Mouse (Mus musculus): ENCODE data around the gene Mfsd14b.

Gene Mfsd14b

DNA sequence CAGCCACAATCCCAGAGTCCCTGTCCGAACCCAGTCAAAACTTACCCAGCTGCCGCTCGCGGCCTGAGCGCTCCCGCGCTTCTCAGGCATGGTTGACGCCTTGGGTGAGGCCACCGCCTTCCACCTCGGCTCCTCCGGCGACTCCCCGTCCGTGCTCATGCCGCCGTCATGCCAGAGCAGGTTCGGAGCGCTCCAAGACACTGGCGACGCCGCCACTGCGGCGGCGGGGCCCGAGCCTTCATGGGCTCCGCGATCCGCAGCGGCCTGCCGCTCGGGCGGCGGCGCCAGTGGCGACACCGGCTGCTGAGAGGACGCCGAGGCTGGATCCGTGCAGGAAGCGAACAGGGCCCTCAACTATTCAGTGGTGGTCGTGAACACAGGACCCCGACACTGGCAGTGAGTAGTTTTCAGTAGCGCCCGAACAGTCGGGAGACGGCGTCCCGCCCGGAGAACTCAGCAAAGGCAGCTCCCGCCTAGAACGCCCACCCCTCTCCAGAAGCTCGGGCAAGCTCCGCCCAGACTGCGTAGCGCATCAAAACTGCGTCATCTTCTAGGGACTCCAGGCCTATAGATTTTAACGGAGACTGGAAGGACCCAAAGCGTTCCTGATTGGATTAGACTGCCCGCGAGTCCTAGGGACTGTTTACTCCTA lies at the start of gene Mfsd14b:
Mfsd14b (minus strand) TSS at position 517 of the 652 bp plus-strand sequence.
- in situ Hi-C loops (cut with MboI), result loop anchor here (25.0 kb wide), 1 partner anchor 950 kb away; the partner anchor contains the start of genes Habp4 and Zfp367

GRCm38 (mm10) chr13:65149940-65150339 lies 37.2 kb upstream of the Mfsd14b start, which contains the start of gene Olfr466:
Gene Olfr466, plus strand, starts transcription at chr13:65150240.
- in situ Hi-C loops (cut with MboI), result no loop called here

GRCm38 (mm10) chr13:65137789-65138188 lies 25.0 kb upstream of the Mfsd14b start, which contains the start of gene Olfr465-ps1:
Gene Olfr465-ps1, plus strand, starts transcription at chr13:65138089.
- in situ Hi-C loops (cut with MboI), result no loop called here

DNA sequence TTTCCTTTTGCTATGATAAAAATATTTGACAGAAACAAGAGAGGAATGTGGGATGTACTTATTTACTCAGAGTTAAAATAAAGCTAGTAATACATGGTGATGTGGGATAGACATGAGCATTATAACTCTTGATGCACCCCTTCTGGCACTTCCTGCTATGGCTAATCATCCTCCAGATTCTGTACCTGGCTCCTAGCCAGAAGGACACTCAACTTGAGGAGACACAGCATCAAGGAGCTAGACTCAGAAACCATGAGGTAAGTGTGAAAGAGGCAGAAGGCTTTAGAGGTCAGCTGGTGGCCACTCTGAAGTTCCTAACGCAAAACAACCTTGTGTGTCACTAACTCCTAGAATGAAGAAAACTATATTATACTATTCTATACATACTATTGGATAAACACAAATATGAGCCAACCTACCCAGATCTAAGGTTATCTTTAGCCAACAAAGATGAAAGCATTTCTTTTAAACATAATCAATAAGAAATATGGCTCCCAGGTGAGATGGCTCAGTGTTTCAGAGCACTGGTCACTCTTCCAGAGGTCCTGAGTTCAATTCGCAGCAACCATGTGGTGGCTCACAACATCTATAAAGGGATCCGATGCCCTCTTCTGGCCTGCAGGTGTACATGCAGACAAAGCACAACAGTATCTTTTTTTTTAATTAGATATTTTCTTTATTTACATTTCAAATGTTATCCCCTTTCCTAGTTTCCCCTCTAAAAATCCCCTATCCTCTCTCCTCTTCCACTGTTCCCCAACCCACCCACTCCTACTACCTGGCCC lies 14.5 kb upstream of the Mfsd14b start:
- in situ Hi-C loops (cut with MboI), result no loop called here

DNA sequence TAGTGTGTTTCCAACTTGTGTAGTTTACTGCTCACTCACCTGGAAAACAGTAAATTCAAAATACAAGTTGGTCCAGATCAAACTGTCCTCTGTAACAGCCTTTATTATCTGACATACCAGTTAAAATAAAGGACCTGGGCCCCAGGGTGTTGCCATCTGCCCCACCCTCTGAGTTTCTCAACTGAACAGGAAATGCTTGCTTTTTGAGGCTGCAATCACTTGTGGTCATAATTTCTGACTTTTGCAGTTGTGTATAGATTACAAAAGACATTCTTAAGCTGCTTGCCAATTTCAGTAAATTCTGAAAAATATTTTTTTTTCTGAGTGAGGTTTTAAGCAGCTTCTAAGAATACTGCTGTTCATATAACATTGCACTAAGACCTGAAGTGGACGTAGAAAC lies 9.3 kb upstream of the Mfsd14b start:
- in situ Hi-C loops (cut with MboI), result loop anchor here (25.0 kb wide), 1 partner anchor 960 kb away; the partner anchor contains the start of genes Habp4 and Zfp367

DNA sequence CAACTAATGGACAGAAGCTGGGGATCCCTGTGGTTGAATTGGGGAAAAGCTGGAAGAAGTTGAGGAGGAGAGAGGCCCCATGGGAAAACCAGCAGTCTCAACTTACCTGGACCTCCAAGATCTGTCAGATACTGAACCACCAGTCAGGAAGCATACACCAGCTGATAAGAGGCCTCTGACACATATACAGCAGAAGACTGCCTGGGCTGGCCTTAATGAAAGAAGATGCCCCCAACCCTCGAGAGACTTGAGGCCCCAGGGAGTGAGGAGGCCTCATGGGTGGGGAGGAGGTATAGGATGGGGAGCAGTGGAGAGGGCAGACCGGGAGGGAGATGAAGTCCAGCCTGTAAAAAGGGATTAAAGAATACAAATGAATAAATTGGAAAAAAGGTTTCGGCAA lies 8.2 kb upstream of the Mfsd14b start:
- in situ Hi-C loops (cut with MboI), result loop anchor here (25.0 kb wide), 1 partner anchor 959 kb away; the partner anchor contains the start of genes Habp4 and Zfp367

GRCm38 (mm10) chr13:65113239-65113638 lies 464 bp upstream of the Mfsd14b start:
- in situ Hi-C loops (cut with MboI), result loop anchor here (25.0 kb wide), 1 partner anchor 951 kb away; the partner anchor contains the start of genes Habp4 and Zfp367

DNA sequence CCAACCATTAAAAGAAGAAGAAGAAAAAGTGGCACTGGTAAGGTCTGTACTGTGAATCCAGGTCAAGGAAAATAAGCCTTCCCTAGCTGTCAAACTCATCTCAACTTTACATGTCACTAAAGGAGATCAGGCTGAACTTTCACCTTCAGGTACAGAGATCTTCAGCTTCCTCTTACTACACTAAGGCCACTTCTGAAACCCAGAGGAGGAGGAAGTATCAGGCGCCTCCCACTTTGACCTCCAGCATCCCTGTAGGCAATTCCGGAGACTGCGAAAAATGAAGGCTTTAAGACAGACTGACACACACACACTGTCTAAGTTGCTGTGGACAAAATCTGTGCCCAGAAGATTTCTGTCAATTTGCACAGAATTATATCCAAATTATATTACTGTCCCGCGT lies 814 bp downstream of the Mfsd14b start:
- in situ Hi-C loops (cut with MboI), result loop anchor here (25.0 kb wide), 1 partner anchor 950 kb away; the partner anchor contains the start of genes Habp4 and Zfp367

GRCm38 (mm10) chr13:65101232-65101631 lies 11.5 kb downstream of the Mfsd14b start:
- in situ Hi-C loops (cut with MboI), result loop anchor here (25.0 kb wide), 1 partner anchor 939 kb away; the partner anchor contains the start of genes Habp4 and Zfp367

- in situ Hi-C loops (cut with MboI), result loop anchor here (25.0 kb wide), 1 partner anchor 938 kb away; the partner anchor contains the start of genes Habp4 and Zfp367
These were observed 12.1 kb downstream of the Mfsd14b start for GRCm38 (mm10) chr13:65100678-65101077.

GRCm38 (mm10) chr13:65097018-65097417 lies 15.8 kb downstream of the Mfsd14b start:
- in situ Hi-C loops (cut with MboI), result no loop called here

GRCm38 (mm10) chr13:65095923-65096322 lies 16.9 kb downstream of the Mfsd14b start:
- in situ Hi-C loops (cut with MboI), result no loop called here

GRCm38 (mm10) chr13:65069969-65070368 lies 42.8 kb downstream of the Mfsd14b start:
- in situ Hi-C loops (cut with MboI), result no loop called here

- in situ Hi-C loops (cut with MboI), result no loop called here
These were observed 60.1 kb downstream of the Mfsd14b start, which contains the start of gene Prss47 for GRCm38 (mm10) chr13:65052660-65053059. Gene Prss47, minus strand, starts transcription at chr13:65052760.

DNA sequence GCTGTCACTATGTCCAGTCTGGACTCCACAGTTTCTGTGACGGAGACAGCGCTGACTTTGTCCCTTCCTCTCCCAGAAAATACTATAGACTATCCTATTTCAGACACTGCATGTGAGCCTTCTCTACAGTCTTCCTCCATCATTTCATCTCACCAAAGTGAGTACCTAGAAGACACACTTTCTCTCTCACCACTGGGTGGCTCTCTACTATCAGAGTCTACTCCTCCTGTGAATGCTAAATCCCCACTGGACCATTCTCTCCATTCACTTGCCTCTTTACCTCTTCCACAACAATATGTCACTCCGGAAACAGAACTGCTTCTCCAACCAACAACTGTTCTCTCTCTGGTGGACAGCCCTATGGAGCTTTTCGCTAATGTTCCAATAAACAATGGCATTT lies 77.7 kb downstream of the Mfsd14b start:
- in situ Hi-C loops (cut with MboI), result no loop called here

DNA sequence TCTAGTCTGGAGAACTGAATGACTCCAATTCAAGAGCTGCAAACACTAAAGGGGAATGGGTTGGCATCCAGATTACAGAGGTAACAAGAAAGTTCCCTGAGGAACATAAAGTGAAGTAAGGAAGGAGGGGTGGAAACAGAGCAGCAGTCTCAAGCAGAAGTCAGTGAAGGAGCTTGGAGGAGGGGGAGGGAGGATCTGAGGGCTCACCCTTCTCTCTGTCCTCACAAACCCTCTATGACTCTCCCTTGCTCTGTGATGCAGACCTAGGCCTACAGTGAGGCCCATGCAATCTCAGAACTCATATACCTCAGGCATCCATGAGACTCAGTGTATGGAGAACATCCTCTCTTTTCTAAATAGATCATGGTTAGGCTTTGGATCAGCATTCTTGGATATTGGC lies 80.0 kb downstream of the Mfsd14b start, which contains the start of gene Spata31d1c:
Spata31d1c (plus strand) TSS at position 301 of the 400 bp plus-strand sequence.
- in situ Hi-C loops (cut with MboI), result no loop called here
